Mouse (Mus musculus) forebrain, embryonic 14.5 days (tissue): ENCODE results near the gene Naa11. TPM values are rescaled to one million over a fixed set of nuclear protein-coding genes. Genes with fewer than 3 reads are reported as not detected.

ENCODE experiments used
- ATAC-seq: fragments of 200-750 bp; cut with Nextera tagmentation; 2 replicates; pipeline ENCODE4 v1.8.0; 2017; ENCODE audit warnings: mild to moderate bottlenecking, moderate library complexity
- DNase-seq: peaks from one replicate; pipeline ENCODE4 v3.0.0-alpha.2; 2015; ENCODE audit warnings: low spot score
- H3K27ac ChIP-seq: fragments of 300-500 bp; sonication (generic); 2 replicates; pipeline ENCODE4 v1.5.1; 2014; ENCODE audit warnings: low read depth, mild to moderate bottlenecking, control low read depth, low read length, moderate library complexity
- H3K27me3 ChIP-seq: fragments of 300-500 bp; sonication (generic); replicated peaks from 2 replicates; pipeline ENCODE4 v1.6.1; 2014; ENCODE audit warnings: low read length, control low read depth, mixed read lengths; ENCODE audit not compliant: control insufficient read depth, insufficient read depth
- H3K36me3 ChIP-seq: fragments of 300-500 bp; sonication (generic); 2 replicates; pipeline ENCODE4 v1.6.1; 2014; ENCODE audit warnings: low read length, control low read depth; ENCODE audit not compliant: control insufficient read depth, insufficient read depth
- H3K4me1 ChIP-seq: fragments of 300-500 bp; sonication (generic); 2 replicates; pipeline ENCODE4 v1.6.1; 2014; ENCODE audit warnings: antibody characterized with exemption, low read length, control low read depth; ENCODE audit not compliant: control insufficient read depth, insufficient read depth
- H3K4me2 ChIP-seq: fragments of 300-500 bp; sonication (generic); 2 replicates; pipeline ENCODE4 v1.6.1; 2014; ENCODE audit warnings: mild to moderate bottlenecking, control low read depth, low read length
- H3K4me3 ChIP-seq: fragments of 300-500 bp; sonication (generic); 2 replicates; pipeline ENCODE4 v1.5.1; 2014; ENCODE audit warnings: low read depth, low read length, control low read depth
- H3K9ac ChIP-seq: fragments of 300-500 bp; sonication (generic); 2 replicates; pipeline ENCODE4 v1.6.1; 2014; ENCODE audit warnings: mild to moderate bottlenecking, low read length, control low read depth, moderate library complexity
- H3K9me3 ChIP-seq: fragments of 300-500 bp; sonication (generic); replicated peaks from 2 replicates; pipeline ENCODE4 v1.6.1; 2016; ENCODE audit warnings: low read length, control low read depth, mixed read lengths; ENCODE audit not compliant: control insufficient read depth
- WGBS: fragments of 180-500 bp; shearing (Covaris S2); extraction: QIAGEN DNeasy Blood & Tissue Kit; methylation state at CpG from one replicate; pipeline ENCODE4 v1.1.7; 2014; 5-methylcytosine and 5-hydroxymethylcytosine counted together
- polyA plus RNA-seq: library from polyadenylated mRNA; unstranded; fragments of >200 nt; fragmentation: Nextera tagmentation; extraction: Ambion mirVana; gene quantifications from 2 replicates; pipeline ENCODE4 v1.2.1, GENCODE M21; 2014

Gene Naa11
- polyA plus RNA-seq, result 0.08 TPM in 1 of 2 replicates, not detected in the other

DNA sequence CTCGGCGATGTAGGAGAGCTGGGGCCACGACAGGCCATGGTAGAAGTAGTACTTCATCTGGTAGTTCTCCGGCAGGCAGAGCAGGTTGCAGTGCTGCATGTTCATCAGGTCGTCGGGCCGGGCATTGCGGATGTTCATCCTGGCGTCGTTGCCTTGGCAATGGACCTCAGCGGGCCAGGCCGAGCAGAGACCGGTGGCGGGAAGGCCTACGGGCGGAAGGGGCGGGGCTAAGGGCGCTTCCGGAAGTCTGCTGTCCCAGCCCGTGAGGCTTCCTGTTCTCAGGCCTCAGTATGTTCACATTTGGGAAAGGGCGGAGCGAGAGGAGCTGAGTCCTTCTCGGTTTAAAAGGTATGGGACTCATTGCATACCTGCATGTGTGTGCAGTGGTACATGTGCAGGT, at the start of gene Naa11:
Naa11 (minus strand) TSS at position 220 of the 400 bp plus-strand sequence.
- ATAC-seq, result no peak
- WGBS, result 98% methylated on average over 23 of the region's 23 CpGs
- Histone ChIP-seq H3K27me3 (no peaks in the 10 kb centered on the region), H3K4me2 (no peak within 1 kb of the TSS), H3K9me3 (no peaks in the 10 kb centered on the region), H3K27ac (no peak within 1 kb of the TSS), H3K4me3 (no peak within 1 kb of the TSS), H3K9ac (no peak within 1 kb of the TSS), H3K36me3 (no peaks in the 10 kb centered on the region), H3K4me1 (no peaks in the 10 kb centered on the region)
- no peak for DNase-seq

DNA sequence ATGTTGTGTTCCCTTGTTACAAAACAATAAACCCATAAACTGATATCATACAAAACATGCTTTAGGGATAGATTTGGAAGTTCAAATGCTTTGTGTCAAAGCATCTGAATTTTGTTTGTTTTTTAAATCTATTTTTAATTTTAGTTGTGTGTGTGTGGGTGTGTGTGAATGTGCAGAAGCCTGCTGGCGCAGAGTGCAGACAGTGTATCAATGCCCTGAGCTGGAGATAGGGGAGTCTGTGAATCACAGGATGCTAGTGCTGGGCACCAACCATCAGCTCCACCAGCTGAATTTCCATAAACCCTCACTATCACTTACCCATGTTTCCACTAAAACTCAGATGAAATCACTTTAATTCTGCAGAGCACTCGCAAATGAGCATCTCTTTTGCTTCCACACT, 40.3 kb upstream of the Naa11 start:
- WGBS, result 90% methylated on average over 2 of the region's 2 CpGs
- no peak overlapping the region for H3K27ac ChIP-seq
- no peak overlapping the region for H3K4me2 ChIP-seq
- H3K27me3 ChIP-seq, result no peaks in the 10 kb centered on the region
- H3K4me3 ChIP-seq, result no peak overlapping the region
- no peak overlapping the region for H3K9ac ChIP-seq
- H3K36me3 ChIP-seq, result no peaks in the 10 kb centered on the region
- no peak for DNase-seq
- no peak for ATAC-seq
- H3K4me1 ChIP-seq, result peaks cover 2% of the 10 kb centered on the region; the same call in 1 of the 2 replicates
- H3K9me3 ChIP-seq, result no peaks in the 10 kb centered on the region

DNA sequence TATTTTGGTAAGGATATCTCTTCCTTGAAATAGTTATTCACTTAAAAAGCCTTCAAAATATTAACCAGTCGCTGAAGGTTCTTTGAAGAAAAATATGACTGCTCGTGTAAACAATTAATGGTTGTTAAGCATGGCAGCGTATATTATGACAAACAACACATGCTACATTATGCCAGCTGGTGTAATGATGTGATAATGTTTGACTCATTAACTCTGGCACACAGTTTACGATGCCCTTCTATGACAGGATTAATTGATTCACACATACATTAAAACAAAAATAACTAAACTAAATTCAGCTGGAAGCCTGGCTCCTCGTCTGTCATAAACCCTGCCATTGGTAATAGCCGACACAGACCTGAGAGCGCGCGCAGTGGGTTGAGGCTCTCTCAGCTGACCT, 37.8 kb upstream of the Naa11 start:
- no peak overlapping the region for H3K27ac ChIP-seq
- DNase-seq (peak; percentile 63), ATAC-seq (peak; percentile 29; the same call in 1 of the 2 replicates)
- no peak overlapping the region for H3K4me3 ChIP-seq
- no peak overlapping the region for H3K9ac ChIP-seq
- WGBS, result 56% methylated on average over 9 of the region's 9 CpGs
- H3K36me3 ChIP-seq, result no peaks in the 10 kb centered on the region
- H3K9me3 ChIP-seq, result no peaks in the 10 kb centered on the region
- H3K4me1 ChIP-seq, result peaks cover 2% of the 10 kb centered on the region; the same call in 1 of the 2 replicates
- H3K4me2 ChIP-seq, result no peak overlapping the region
- no peaks in the 10 kb centered on the region for H3K27me3 ChIP-seq

DNA sequence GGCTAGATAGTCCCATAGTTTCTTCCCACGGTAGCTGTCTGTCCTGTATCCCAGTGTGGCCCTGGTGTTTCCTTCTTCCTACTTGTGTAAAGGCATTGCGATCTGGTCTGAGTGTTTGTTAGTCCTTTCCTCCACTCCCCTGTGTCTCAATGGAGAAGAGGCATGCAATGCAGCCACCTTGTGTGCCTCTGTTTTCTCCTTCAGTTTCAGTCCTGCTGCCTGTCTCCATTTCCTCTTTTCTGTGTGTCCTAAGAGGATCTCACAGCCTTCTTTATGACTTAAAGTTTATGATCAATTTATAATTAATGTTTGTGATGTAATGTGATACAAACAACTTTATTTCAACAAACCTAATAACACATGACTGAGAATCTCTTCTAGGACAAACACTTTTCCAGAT, 29.5 kb upstream of the Naa11 start:
- no peaks in the 10 kb centered on the region for H3K27me3 ChIP-seq
- no peak overlapping the region for H3K27ac ChIP-seq
- no peak overlapping the region for H3K4me2 ChIP-seq
- no peaks in the 10 kb centered on the region for H3K4me1 ChIP-seq
- 100% methylated on average over 2 of the region's 2 CpGs for WGBS
- H3K36me3 ChIP-seq, result no peaks in the 10 kb centered on the region
- DNase-seq (no peak), ATAC-seq (no peak)
- no peak overlapping the region for H3K9ac ChIP-seq
- H3K4me3 ChIP-seq, result no peak overlapping the region
- H3K9me3 ChIP-seq, result no peaks in the 10 kb centered on the region

DNA sequence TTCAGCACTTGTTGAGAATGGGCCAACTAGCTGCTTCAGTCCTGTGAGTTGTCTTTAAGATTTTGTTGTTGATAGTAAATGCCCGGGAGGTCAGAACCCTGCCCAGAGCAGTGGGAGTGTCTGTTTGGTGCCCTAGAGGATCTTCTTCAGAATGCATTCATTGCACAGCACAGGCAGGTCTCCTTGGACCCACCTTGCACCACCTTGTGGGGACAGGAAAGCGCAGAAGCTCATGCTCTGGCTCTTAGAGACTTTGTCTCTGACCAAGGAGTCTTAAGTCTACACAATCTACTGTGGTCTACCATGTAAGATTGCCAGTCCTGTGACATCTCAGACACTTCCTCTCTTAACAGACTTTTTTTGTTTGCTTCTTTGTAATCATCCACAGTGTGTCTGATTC, 25.0 kb upstream of the Naa11 start:
- ATAC-seq, result no peak

DNA sequence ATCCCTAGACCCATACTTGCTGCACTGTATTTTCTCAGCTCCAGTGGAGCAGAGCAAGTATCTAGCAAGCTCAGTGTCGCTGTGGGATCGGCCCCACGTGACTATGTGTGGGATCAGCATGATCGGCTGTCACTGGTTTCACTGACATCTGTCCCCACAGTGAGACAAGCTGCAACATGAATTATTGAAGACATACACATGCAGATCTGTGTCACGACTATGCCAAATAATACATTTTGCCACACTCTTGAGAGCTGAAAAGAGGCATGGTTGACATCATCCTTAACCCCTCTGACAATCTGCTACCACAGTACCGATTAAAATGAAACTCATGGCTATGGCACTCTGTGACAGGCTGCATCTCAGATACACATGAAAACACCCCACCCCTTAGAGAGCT, 23.7 kb upstream of the Naa11 start:
- H3K27ac ChIP-seq, result no peak overlapping the region
- DNase-seq (peak; percentile 89), ATAC-seq (peak; percentile 89)
- H3K9ac ChIP-seq, result no peak overlapping the region
- no peaks in the 10 kb centered on the region for H3K36me3 ChIP-seq
- no peaks in the 10 kb centered on the region for H3K9me3 ChIP-seq
- H3K27me3 ChIP-seq, result no peaks in the 10 kb centered on the region
- WGBS, result 50% methylated on average over 6 of the region's 6 CpGs
- H3K4me2 ChIP-seq, result no peak overlapping the region
- 0 out of 2 replicates have a peak, but pooled peaks cover 3% of the 10 kb centered on the region for H3K4me1 ChIP-seq
- no peak overlapping the region for H3K4me3 ChIP-seq

More for the DNA sequence above, 25.0 kb upstream of the Naa11 start:
- Histone ChIP-seq H3K27me3 (no peaks in the 10 kb centered on the region), H3K9ac (no peak overlapping the region), H3K36me3 (no peaks in the 10 kb centered on the region), H3K4me2 (no peak overlapping the region), H3K9me3 (no peaks in the 10 kb centered on the region), H3K4me1 (no peaks in the 10 kb centered on the region), H3K4me3 (no peak overlapping the region), H3K27ac (no peak overlapping the region)
- DNase-seq, result no peak
- 85% methylated on average over 2 of the region's 2 CpGs for WGBS

DNA sequence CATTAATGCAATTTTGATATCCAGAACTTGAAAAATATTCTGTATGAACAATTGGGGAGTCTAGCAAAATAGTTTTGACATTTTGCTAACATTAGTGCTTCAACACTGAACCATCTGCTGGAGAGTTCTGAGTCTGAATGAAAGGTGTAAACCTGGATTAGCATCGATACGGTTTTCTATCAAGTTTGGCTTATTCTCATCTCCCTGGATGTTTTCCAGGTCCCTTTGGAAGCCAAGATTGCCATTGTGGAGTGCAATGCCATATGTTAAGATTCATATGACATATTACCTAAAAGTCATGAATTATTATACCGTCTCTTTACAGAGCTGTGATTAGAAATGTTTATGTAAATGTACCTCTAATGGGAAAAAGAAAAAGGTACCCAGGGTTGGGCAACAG, 21.5 kb upstream of the Naa11 start:
- H3K27me3 ChIP-seq, result no peaks in the 10 kb centered on the region
- peaks cover 11% of the 10 kb centered on the region for H3K4me1 ChIP-seq
- no peak for ATAC-seq
- H3K4me2 ChIP-seq, result no peak overlapping the region
- H3K36me3 ChIP-seq, result no peaks in the 10 kb centered on the region
- H3K27ac ChIP-seq, result 0 out of 2 replicates have a peak overlapping the region, but pooled peaks have one; percentile 5
- no peak overlapping the region for H3K4me3 ChIP-seq
- no peaks in the 10 kb centered on the region for H3K9me3 ChIP-seq
- DNase-seq, result peak; percentile 73
- no peak overlapping the region for H3K9ac ChIP-seq
- 57% methylated on average over 3 of the region's 3 CpGs for WGBS

DNA sequence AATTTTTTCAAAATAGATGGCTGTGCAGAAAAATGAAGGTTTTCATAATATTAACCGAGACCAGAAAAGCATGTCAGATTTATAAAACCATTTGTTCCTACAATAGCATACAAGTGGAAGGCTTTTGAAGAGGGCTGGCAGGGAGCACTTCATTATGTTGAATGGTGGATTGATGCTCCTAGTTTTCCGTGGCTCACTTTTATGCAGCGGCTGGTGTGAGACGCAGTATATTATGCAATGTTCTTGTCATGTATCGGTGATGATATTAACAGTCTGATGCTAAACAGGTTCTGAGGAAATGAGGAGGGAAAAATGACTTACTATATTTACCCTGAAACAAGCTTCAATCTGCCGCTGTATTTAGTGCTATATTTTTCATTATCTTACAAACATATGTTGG, 18.0 kb upstream of the Naa11 start:
- Histone ChIP-seq H3K36me3 (no peaks in the 10 kb centered on the region), H3K4me3 (no peak overlapping the region), H3K4me1 (peaks cover 11% of the 10 kb centered on the region), H3K27me3 (no peaks in the 10 kb centered on the region), H3K27ac (no peak overlapping the region), H3K9ac (no peak overlapping the region), H3K4me2 (no peak overlapping the region), H3K9me3 (no peaks in the 10 kb centered on the region)
- ATAC-seq (0 out of 2 replicates have a peak, but pooled peaks have one; percentile 43), DNase-seq (peak; percentile 58)
- 47% methylated on average over 6 of the region's 6 CpGs for WGBS

DNA sequence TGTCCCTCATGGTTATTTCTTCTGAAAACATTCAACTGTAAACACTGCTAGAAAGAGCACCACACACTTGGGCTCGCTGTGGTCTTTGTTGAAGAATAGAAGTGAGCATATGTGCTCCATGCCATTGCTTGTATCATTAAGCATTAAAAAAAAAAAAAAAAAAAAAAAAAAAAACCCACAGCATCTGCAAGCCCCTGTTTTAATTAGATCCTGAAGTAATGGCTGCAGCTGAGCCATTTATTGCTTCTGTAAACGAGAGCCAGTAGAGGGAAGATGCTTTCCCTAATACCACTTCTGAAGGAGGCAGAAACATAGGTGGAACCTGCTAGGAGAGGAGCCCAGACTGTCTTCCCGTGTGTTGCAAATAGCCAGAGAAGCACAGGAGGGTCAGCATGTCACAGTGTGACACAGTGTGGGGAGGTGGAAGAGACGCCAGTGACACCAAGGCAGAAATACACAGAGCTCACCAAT, 17.1 kb upstream of the Naa11 start:
- H3K4me3 ChIP-seq, result no peak overlapping the region
- WGBS, result 39% methylated on average over 4 of the region's 4 CpGs
- H3K9me3 ChIP-seq, result no peaks in the 10 kb centered on the region
- peaks cover 11% of the 10 kb centered on the region for H3K4me1 ChIP-seq
- no peak overlapping the region for H3K4me2 ChIP-seq
- no peak overlapping the region for H3K9ac ChIP-seq
- ATAC-seq, result peak; percentile 66
- no peaks in the 10 kb centered on the region for H3K27me3 ChIP-seq
- H3K27ac ChIP-seq, result peak overlapping the region; percentile 72
- peak; percentile 67 for DNase-seq
- no peaks in the 10 kb centered on the region for H3K36me3 ChIP-seq
